ENCODE assay signal across 8 mouse cellular contexts in the genomic region with DNA sequence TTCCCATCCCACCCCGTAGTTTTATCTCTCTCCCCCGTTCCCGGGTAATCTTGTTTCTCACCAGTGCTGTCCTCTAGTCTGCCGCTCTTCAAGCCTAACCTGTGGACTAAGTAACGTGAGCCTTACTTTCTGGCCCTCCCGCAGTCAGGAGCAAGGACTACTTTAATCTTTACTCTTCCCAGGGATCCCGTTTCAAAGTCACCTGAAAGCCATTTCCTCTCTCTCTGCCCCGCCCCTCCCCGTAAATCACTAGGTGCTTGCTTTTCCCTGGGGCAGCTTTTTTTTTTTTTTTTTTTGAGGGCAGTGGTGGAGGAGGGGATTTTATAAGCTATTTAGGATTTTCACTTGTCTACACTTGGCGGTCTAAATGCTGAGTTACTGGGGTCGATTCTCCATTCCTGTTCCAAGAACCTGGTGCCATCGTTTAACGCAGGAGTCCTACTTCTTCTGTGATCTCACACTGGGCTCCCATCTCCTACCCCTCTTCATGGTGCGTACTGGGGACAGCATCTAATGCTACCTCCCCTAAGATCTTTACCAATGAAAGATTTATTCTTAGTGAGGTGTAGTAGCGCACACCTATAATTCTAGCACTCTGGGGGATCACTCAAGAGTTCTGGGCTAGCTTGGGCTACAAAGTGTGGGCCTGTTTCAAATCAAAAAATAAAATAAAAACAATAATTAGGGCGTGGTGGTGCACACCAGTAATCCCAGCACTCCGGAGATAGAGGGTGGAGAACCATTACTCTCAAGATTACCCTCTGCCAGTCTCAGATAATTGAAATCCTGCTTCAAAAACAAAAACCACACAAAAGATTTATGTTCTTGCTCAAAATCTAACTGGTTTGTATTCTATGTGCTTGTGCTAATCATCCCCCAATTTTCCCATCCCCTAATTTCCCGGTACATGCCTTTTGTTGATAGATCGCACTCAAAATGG. TPM values are rescaled to one million over a fixed set of nuclear protein-coding genes. Genes with fewer than 3 reads are reported as not detected.
DNase-seq lines count a peak whose midpoint lies in the region; ATAC-seq and TF ChIP-seq lines count a peak whose summit lies in the region.

No protein-coding gene starts in this region.

- no peak for TF ChIP-seq CTCF in cerebellum, adult 2 months (IDR thresholded peaks at IDR 0.05; ENCODE audit: borderline replicate concordance, insufficient read depth, low read depth, low read length)
- no peak for TF ChIP-seq CTCF in bone marrow, adult 2 months (IDR thresholded peaks at IDR 0.05; ENCODE audit: control insufficient read depth, insufficient read depth, low read length)

- peak overlapping the region; percentile 78 for H3K4me3 ChIP-seq in cerebellum, adult 2 months (replicated peaks; ENCODE audit: insufficient read depth, low read depth, low read length)
- peak overlapping the region; percentile 93 for H3K4me3 ChIP-seq in bone marrow, adult 2 months (replicated peaks; ENCODE audit: control insufficient read depth, low read depth, low read length)
- peak overlapping the region; percentile 69 for H3K4me3 ChIP-seq in hindbrain, embryonic 16.5 days (ENCODE audit: low read length)
- peak overlapping the region; percentile 67 for H3K4me3 ChIP-seq in liver, embryonic 16.5 days (ENCODE audit: low read depth, low read length)

- H3K36me3 ChIP-seq in hindbrain, embryonic 16.5 days (ENCODE audit: control insufficient read depth, insufficient read depth, low read length), result no peaks in the 10 kb centered on the region
- H3K36me3 ChIP-seq in liver, embryonic 16.5 days (ENCODE audit: control insufficient read depth, insufficient read depth), result no peaks in the 10 kb centered on the region

- H3K27me3 ChIP-seq in cerebellum, adult 2 months (ENCODE audit: control insufficient read depth, insufficient read depth, low read length), result no peaks in the 10 kb centered on the region
- peaks cover 25% of the 10 kb centered on the region for H3K27me3 ChIP-seq in hindbrain, embryonic 16.5 days (replicated peaks; ENCODE audit: control insufficient read depth, insufficient read depth, low read length)
- peaks cover 57% of the 10 kb centered on the region for H3K27me3 ChIP-seq in liver, embryonic 16.5 days (ENCODE audit: control insufficient read depth, insufficient read depth, low read depth, low read length)

- no peak for TF ChIP-seq POLR2A in cerebellum, adult 2 months (IDR thresholded peaks at IDR 0.05; ENCODE audit: borderline replicate concordance, insufficient read depth, low read length)
- TF ChIP-seq POLR2A in bone marrow, adult 2 months (IDR thresholded peaks at IDR 0.05; ENCODE audit: borderline replicate concordance, control insufficient read depth, low read depth, low read length), result no peak

- H3K9ac ChIP-seq in hindbrain, embryonic 16.5 days (ENCODE audit: low read depth, low read length), result no peak overlapping the region; the same call in 1 of the 2 replicates
- peak overlapping the region; percentile 67 for H3K9ac ChIP-seq in liver, embryonic 16.5 days (ENCODE audit: low read depth, low read length)

- ATAC-seq in hindbrain, embryonic 16.5 days, result no peak
- ATAC-seq in liver, embryonic 16.5 days (ENCODE audit: low read depth), result no peak
- ATAC-seq in erythroblast, adult 5-6 weeks (replicated peaks; ENCODE audit: low FRiP score, poor library complexity, severe bottlenecking), result no peak

- WGBS in cerebellum, adult 2 months, result 62% methylated on average over 19 of the region's 19 CpGs
- WGBS in bone marrow, adult 2 months, result 16% methylated on average over 19 of the region's 19 CpGs
- 6% methylated on average over 19 of the region's 19 CpGs for WGBS in hindbrain, embryonic 16.5 days
- WGBS in liver, embryonic 16.5 days (ENCODE audit: insufficient replicate concordance), result 4% methylated on average over 19 of the region's 19 CpGs

- H3K9me3 ChIP-seq in hindbrain, embryonic 16.5 days (ENCODE audit: control insufficient read depth, low read length), result no peaks in the 10 kb centered on the region
- H3K9me3 ChIP-seq in liver, embryonic 16.5 days (replicated peaks; ENCODE audit: control insufficient read depth, low read length), result no peaks in the 10 kb centered on the region

- peak overlapping the region; percentile 100 for H3K4me2 ChIP-seq in hindbrain, embryonic 16.5 days (ENCODE audit: low read length)
- peak overlapping the region; percentile 71 for H3K4me2 ChIP-seq in liver, embryonic 16.5 days (ENCODE audit: low read depth, low read length)

- H3K27ac ChIP-seq in cerebellum, adult 2 months (ENCODE audit: insufficient read depth, low read length), result no peak overlapping the region
- H3K27ac ChIP-seq in bone marrow, adult 2 months (ENCODE audit: control insufficient read depth, insufficient read depth, low read depth, low read length, poor library complexity), result peak overlapping the region; percentile 96
- no peak overlapping the region for H3K27ac ChIP-seq in hindbrain, embryonic 16.5 days (ENCODE audit: low read depth, low read length)
- H3K27ac ChIP-seq in liver, embryonic 16.5 days (ENCODE audit: low read length), result peak overlapping the region; percentile 85

- no peak for DNase-seq in cerebellum, adult 2 months
- DNase-seq in cerebellum, adult 8-10 months, result no peak
- no peak for DNase-seq in layer of hippocampus, adult 9-10 months (ENCODE audit: low spot score)
- no peak for DNase-seq in thymus, postnatal 36 days

- 0 out of 2 replicates have a peak, but pooled peaks cover 3% of the 10 kb centered on the region for H3K4me1 ChIP-seq in cerebellum, adult 2 months (ENCODE audit: control insufficient read depth, insufficient read depth, low read length)
- peaks cover 10% of the 10 kb centered on the region for H3K4me1 ChIP-seq in bone marrow, adult 2 months (ENCODE audit: control insufficient read depth, insufficient read depth, low read length)
- peaks cover 16% of the 10 kb centered on the region for H3K4me1 ChIP-seq in hindbrain, embryonic 16.5 days (ENCODE audit: control insufficient read depth, insufficient read depth, low read depth, low read length)
- peaks cover 20% of the 10 kb centered on the region for H3K4me1 ChIP-seq in liver, embryonic 16.5 days (ENCODE audit: control insufficient read depth, low read depth, low read length)

RNA-seq across cellular contexts. Expression of gene Plekhg3, which starts 1.6 kb away (rescaled TPM):
- 30.1 and 34.4 TPM in 2 replicates for polyA plus RNA-seq in cerebellum, adult 2 months (2012; rRNA removed)
- 9.6 and 24.0 TPM in 2 replicates for polyA plus RNA-seq in bone marrow, adult 2 months (2011; ENCODE audit: insufficient read depth, insufficient read length, low replicate concordance, missing spikeins)
- 1.7 TPM in 2 replicates for polyA plus RNA-seq in hindbrain, embryonic 16.5 days (2015; fragmentation: Nextera tagmentation; extraction: Ambion mirVana)
- polyA plus RNA-seq in liver, embryonic 16.5 days (2015; fragmentation: Nextera tagmentation; extraction: Ambion mirVana), result 4.2 and 5.5 TPM in 2 replicates
- 6.1 TPM in 2 replicates for total RNA-seq in erythroblast, adult 5-6 weeks (2015; ENCODE audit: low replicate concordance)
- total RNA-seq in erythroblast, adult 5-6 weeks (2017; ENCODE audit: low replicate concordance), result 5.0 and 7.3 TPM in 2 replicates

Comparison
In these comparisons a context has a peak if more than half of its experiments do, and no peak if none do; other contexts are left out.
1. H3K27ac ChIP-seq: peak in bone marrow, adult 2 months (single experiment) and liver, embryonic 16.5 days (single experiment); none in cerebellum, adult 2 months (single experiment) and hindbrain, embryonic 16.5 days (single experiment).
2. Peak in every context shown above with its lines, with median percentiles within 50 percentile points of each other: H3K4me3 ChIP-seq.